Mouse (Mus musculus): Measurements from ENCODE around the gene Prim1.
"Not testable (repeated sequence)": the region's sequence is repeated elsewhere in the genome, so short reads cannot be mapped to it uniquely, and the experiment has no call there.

Prim1 gene

GRCm38 (mm10) chr10:128039167-128039566, 24.2 kb downstream of the Prim1 start:
- DNase-seq, result peak in 1 of 2 experiments; percentile 42

- DNase-seq, result no peak
These were observed 24.9 kb downstream of the Prim1 start for GRCm38 (mm10) chr10:128039858-128040257.

- DNase-seq, result no peak
These were observed 25.3 kb downstream of the Prim1 start for GRCm38 (mm10) chr10:128040293-128040692.

- no peak for DNase-seq
These were observed 26.7 kb downstream of the Prim1 start for GRCm38 (mm10) chr10:128041636-128042035.

GRCm38 (mm10) chr10:128042466-128042865, 27.5 kb downstream of the Prim1 start:
- no peak for DNase-seq

- DNase-seq, result no peak
These were observed 28.3 kb downstream of the Prim1 start for GRCm38 (mm10) chr10:128043041-128043835.

GRCm38 (mm10) chr10:128048157-128048556, 33.2 kb downstream of the Prim1 start:
- no peak for DNase-seq

GRCm38 (mm10) chr10:128049741-128050140, 34.8 kb downstream of the Prim1 start:
- DNase-seq, result no peak

- no peak for DNase-seq
These were observed 35.4 kb downstream of the Prim1 start for GRCm38 (mm10) chr10:128050355-128050754.

- DNase-seq, result no peak
These were observed 36.6 kb downstream of the Prim1 start for GRCm38 (mm10) chr10:128051589-128051988.

GRCm38 (mm10) chr10:128052136-128052535, 37.2 kb downstream of the Prim1 start:
- DNase-seq, result not testable (repeated sequence)

- DNase-seq, result no peak
These were observed 38.0 kb downstream of the Prim1 start for GRCm38 (mm10) chr10:128053001-128053400.

- no peak for DNase-seq
These were observed 43.2 kb downstream of the Prim1 start for GRCm38 (mm10) chr10:128058184-128058583.

GRCm38 (mm10) chr10:128058601-128059151, 43.7 kb downstream of the Prim1 start, which contains the start of gene Ptges3:
Ptges3 (plus strand) TSS chr10:128058954.
- peak; percentile 91 to 92 for DNase-seq

GRCm38 (mm10) chr10:128059207-128059981, 44.4 kb downstream of the Prim1 start:
- DNase-seq, result peak; percentile 63 to 70

GRCm38 (mm10) chr10:128061109-128061508, 46.1 kb downstream of the Prim1 start:
- DNase-seq, result no peak

GRCm38 (mm10) chr10:128062221-128062989, 47.4 kb downstream of the Prim1 start:
- no peak for DNase-seq

- DNase-seq, result no peak
These were observed 51.1 kb downstream of the Prim1 start for GRCm38 (mm10) chr10:128066072-128066471.

GRCm38 (mm10) chr10:128069201-128069600, 54.2 kb downstream of the Prim1 start:
- DNase-seq, result no peak

- not testable (repeated sequence) for DNase-seq
These were observed 55.5 kb downstream of the Prim1 start for GRCm38 (mm10) chr10:128070432-128070831.

- DNase-seq, result not testable (repeated sequence)
These were observed 63.3 kb downstream of the Prim1 start for GRCm38 (mm10) chr10:128078269-128078668.
